Mouse (Mus musculus): ENCODE data around the gene Tunar.

DNA sequence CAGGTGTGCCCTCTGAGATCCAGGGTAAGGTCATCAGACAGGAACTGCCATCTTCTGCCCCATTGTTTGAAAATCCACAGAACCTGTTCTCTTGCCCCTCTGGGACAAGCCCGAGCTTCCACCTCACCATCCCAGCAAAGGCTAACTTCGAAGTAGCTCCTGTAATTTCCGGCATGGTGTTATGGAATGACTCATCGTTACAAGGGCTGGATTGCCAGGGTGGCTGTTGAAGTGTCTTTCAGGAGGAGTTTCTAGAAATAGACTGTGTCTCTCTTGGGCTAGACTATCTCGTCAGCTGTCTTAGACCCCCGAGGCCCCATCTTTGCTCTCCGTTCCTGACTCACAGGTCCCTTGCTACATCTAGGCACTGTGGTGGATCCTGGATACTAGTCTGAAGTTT, 10.8 kb downstream of the Tunar start:
- no peak for TF ChIP-seq CTCF (conservative IDR thresholded peaks at IDR 0.05; ENCODE audit: low read length)
- TF ChIP-seq POU5F1 (IDR thresholded peaks at IDR 0.05; ENCODE audit: borderline replicate concordance, low read length), result no peak
- no peak for TF ChIP-seq NANOG (IDR thresholded peaks at IDR 0.05; ENCODE audit: borderline replicate concordance, low read length)
